Mouse (Mus musculus) ES-E14 (cell line): ENCODE data around the gene Tcf19. TPM values are rescaled to one million over a fixed set of nuclear protein-coding genes. Genes with fewer than 3 reads are reported as not detected.
"Not testable (repeated sequence)": the region's sequence is repeated elsewhere in the genome, so short reads cannot be mapped to it uniquely, and the experiment has no call there.

Experiments
- DNase-seq: peaks from one replicate; pipeline ENCODE4 v3.0.0-alpha.2; 2013; ENCODE audit warnings: low read depth, low spot score
- H3K27ac ChIP-seq: 2 replicates; pipeline ENCODE4 v1.5.1; 2012; ENCODE audit warnings: low read depth, mild to moderate bottlenecking, low read length, moderate library complexity, mixed read lengths; ENCODE audit not compliant: poor library complexity, insufficient read depth, severe bottlenecking
- H3K36me3 ChIP-seq: 2 replicates; pipeline ENCODE4 v1.6.1; 2012; ENCODE audit warnings: mild to moderate bottlenecking, low read length, moderate library complexity, mixed read lengths; ENCODE audit not compliant: control insufficient read depth, poor library complexity, insufficient read depth, severe bottlenecking
- H3K4me1 ChIP-seq, 2 experiments: fragments of 150-350 bp in 1 of 2; sonication (generic) in 1 of 2; 2 replicates each; pipeline ENCODE4 v1.6.1; 2012; ENCODE audit warnings: low read length in 2 of 2, mild to moderate bottlenecking in 1 of 2, mixed read lengths in 1 of 2; ENCODE audit not compliant: control insufficient read depth in 2 of 2, insufficient read depth in 2 of 2, poor library complexity in 1 of 2
- H3K4me3 ChIP-seq, 2 experiments: fragments of 150-350 bp in 1 of 2; sonication (generic) in 1 of 2; 2 replicates each; pipeline ENCODE4 v1.5.1; 2012; ENCODE audit warnings: low read length in 2 of 2, low read depth in 1 of 2, mild to moderate bottlenecking in 1 of 2, mixed read lengths in 1 of 2; ENCODE audit not compliant: insufficient read depth in 1 of 2, poor library complexity in 1 of 2, severe bottlenecking in 1 of 2
- H3K9ac ChIP-seq: 2 replicates; pipeline ENCODE4 v1.6.1; 2012; ENCODE audit warnings: low read depth, mild to moderate bottlenecking, low read length, mixed read lengths; ENCODE audit not compliant: poor library complexity, insufficient read depth, severe bottlenecking
- H3K9me3 ChIP-seq: fragments of 150-350 bp; sonication (generic); 2 replicates; pipeline ENCODE4 v1.6.1; 2012; ENCODE audit warnings: low read depth, mild to moderate bottlenecking, low read length; ENCODE audit not compliant: control insufficient read depth, insufficient read depth
- CHD2 ChIP-seq: IDR thresholded peaks from 2 replicates; pipeline ENCODE4 v1.6.1; 2014; ENCODE audit warnings: mild to moderate bottlenecking, low read depth, low read length, inconsistent platforms
- HCFC1 ChIP-seq: IDR thresholded peaks from 2 replicates; pipeline ENCODE4 v1.6.1; 2012; ENCODE audit warnings: low read length, inconsistent platforms, borderline replicate concordance; ENCODE audit not compliant: insufficient read depth
- MAFK ChIP-seq: IDR thresholded peaks from 2 replicates; pipeline ENCODE4 v1.6.1; 2014; ENCODE audit warnings: mild to moderate bottlenecking, low read depth, low read length, inconsistent platforms; ENCODE audit not compliant: insufficient read depth
- ZC3H11A ChIP-seq: IDR thresholded peaks from 2 replicates; pipeline ENCODE4 v1.6.1; 2012; ENCODE audit warnings: low read depth, mild to moderate bottlenecking, inconsistent platforms, low read length, borderline replicate concordance
- ZNF384 ChIP-seq: IDR thresholded peaks from 2 replicates; pipeline ENCODE4 v1.6.1; 2012; ENCODE audit warnings: low read depth, low read length, inconsistent platforms
- in situ Hi-C, 2 experiments: fragments of 600-800 bp; cut with MboI; formaldehyde crosslinking; loops; one replicate each; pipeline ENCODE4 v1.15.1; 2025; ENCODE audit warnings: low sequenced_read_pairs in 2 of 2, inconsistent platforms in 1 of 2; ENCODE audit not compliant: unreplicated experiment in 2 of 2
- total RNA-seq: library from RNA; depleted of rRNA; stranded (reverse); fragments of 300-350 nt; gene quantifications from 2 replicates; pipeline ENCODE4 v1.2.3, GENCODE M21; 2012; rRNA removed

Gene Tcf19
- total RNA-seq, 1 experiment = 10.5 TPM

DNA sequence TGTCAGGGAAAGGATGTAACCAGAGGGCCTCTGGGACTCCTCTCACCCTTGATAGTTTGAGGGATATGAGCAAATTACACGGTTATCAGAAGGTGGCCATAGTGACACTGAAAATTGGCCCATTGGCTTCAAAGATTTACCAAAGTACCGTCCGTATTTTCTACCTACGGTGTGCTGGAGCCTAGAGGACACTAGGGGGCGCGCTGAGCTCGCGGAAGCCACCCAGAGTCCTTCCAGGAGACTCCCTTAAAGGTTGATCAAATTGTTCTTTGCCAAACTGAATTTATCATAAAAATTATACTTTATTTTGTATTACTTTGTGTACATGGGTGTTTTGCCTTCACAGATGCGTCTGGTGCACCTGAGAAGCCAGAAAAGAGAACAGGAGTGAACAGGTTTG lies 32.6 kb downstream of the Tcf19 start:
- Histone ChIP-seq H3K4me1 (peaks cover 2 to 14% of the 10 kb centered on the region in 2 experiments; a peak in 3 of 4 replicates), H3K36me3 (no peaks in the 10 kb centered on the region), H3K9ac (peak overlapping the region; percentile 62; the same call in 1 of the 2 replicates), H3K27ac (no peak overlapping the region), H3K9me3 (no peaks in the 10 kb centered on the region), H3K4me3 (no peak overlapping the region)
- in situ Hi-C loops = no loop called here
- TF ChIP-seq ZC3H11A = peak; percentile 90; the same call in 1 of the 2 replicates
- no peak for TF ChIP-seq ZNF384
- no peak for DNase-seq

DNA sequence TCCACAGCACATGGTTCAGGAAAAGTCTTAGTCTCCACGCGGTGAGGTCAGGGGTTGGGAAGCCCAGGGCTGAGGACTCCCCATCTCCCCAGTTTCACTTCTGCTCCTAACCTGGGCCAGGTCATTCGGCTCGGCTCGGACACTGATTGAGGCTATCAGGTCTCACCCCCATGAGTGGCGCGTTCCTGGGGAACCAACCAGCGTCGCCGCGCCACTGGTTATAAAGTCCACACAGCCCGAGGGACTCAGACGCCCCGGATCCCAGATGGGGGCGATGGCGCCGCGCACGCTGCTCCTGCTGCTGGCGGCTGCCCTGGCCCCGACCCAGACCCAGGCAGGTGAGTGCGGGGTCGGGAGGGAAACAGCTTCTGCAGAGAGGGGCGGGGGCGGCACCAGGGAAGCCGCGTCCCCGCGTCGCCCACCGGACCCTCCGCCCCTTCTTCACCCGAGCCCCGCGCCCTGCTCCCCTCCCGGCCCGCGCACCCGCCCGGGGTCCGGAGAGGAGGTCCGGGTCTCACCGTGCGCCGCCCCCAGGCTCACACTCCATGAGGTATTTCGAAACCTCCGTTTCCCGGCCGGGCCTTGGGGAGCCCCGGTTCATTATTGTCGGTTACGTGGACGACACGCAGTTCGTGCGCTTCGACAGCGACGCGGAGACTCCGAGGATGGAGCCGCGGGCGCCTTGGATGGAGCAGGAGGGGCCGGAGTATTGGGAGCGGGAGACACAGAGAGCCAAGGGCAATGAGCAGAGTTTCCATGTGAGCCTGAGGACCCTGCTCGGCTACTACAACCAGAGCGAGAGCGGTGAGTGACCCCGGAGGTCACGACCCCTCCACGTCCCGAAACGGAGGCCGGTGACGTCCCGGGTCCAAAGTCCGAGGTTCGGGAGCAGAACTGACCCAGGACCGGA lies 46.5 kb downstream of the Tcf19 start, which contains the start of gene H2-Q10:
H2-Q10 (plus strand) TSS at position 248 of the 910 bp plus-strand sequence.
- Histone ChIP-seq H3K27ac (no peak within 1 kb of the TSS), H3K4me3 (peak within 1 kb of the TSS; percentile 59 to 67), H3K9me3 (no peaks in the 10 kb centered on the region), H3K36me3 (no peaks in the 10 kb centered on the region), H3K9ac (peak within 1 kb of the TSS; percentile 50), H3K4me1 (peaks cover 0 to 2% of the 10 kb centered on the region in 2 experiments; a peak in 1 of 4 replicates)
- TF ChIP-seq MAFK (no peak), ZNF384 (no peak), ZC3H11A (no peak), HCFC1 (no peak), CHD2 (no peak)
- in situ Hi-C loops = no loop called here
- DNase-seq = no peak

DNA sequence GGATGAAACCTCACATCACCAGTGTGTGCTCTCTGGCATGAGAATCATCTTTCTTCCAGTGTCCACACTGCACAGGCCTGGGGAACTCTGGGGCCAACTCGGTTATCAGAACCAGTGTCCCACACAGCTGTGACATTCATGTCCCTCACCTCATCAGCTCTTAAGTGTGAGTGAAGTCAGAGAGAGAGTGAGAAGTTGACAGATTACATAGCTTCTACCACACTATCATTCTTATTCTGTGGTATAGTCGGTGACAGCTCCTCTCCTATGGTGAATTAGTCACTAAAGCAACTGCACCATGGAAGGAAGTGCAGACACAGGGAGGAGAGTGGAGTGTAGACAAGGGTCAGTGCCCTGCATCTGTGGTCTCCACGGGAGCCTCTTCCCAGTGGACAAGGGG lies 47.7 kb downstream of the Tcf19 start:
- H3K4me3 ChIP-seq, H3K4me1 ChIP-seq, in situ Hi-C loops, DNase-seq, H3K9ac ChIP-seq, H3K27ac ChIP-seq, H3K36me3 ChIP-seq, H3K9me3 ChIP-seq: not testable (repeated sequence)

DNA sequence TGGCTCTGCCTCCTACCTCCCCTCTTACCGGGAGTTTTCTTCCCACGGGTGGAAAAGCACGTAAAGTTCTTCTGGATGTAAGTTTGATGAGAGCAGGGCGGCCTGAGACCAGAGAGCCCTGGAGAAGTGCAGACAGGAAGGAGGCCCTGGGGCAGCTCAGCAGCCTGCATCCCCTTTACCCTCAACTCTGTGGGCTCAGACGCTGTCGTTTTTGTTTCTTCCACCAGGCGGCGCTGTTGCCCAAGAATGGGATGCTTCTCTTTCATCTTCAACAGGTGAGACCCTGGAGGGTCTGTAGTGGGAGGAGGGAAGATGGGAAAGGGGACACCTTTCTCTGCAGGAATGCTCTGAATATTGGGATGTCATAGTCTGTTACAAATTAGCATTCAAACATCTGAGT lies 51.0 kb downstream of the Tcf19 start:
- H3K4me1 ChIP-seq, H3K9me3 ChIP-seq, H3K4me3 ChIP-seq, H3K27ac ChIP-seq, H3K9ac ChIP-seq, H3K36me3 ChIP-seq, in situ Hi-C loops: not testable (repeated sequence)
- peak; percentile 74 for DNase-seq
- TF ChIP-seq ZC3H11A = 0 out of 2 replicates have a peak, but pooled peaks have one; percentile 53

Other genes starting within 250 kb of the Tcf19 start
- gene H2-Q1, start 196.4 kb downstream of the Tcf19 start, total RNA-seq = 0.11 TPM in 1 of 2 replicates, not detected in the other
- 0.67 and 1.4 TPM in 2 replicates for gene H2-Q2, start 174.6 kb downstream of the Tcf19 start, total RNA-seq
- 9.1 and 19.9 TPM in 2 replicates for gene H2-Q4, start 137.2 kb downstream of the Tcf19 start, total RNA-seq
- gene H2-Q6, start 92.0 kb downstream of the Tcf19 start, total RNA-seq = 0.94 and 2.3 TPM in 2 replicates
- 2.1 and 4.8 TPM in 2 replicates for gene H2-Q7, start 77.7 kb downstream of the Tcf19 start, total RNA-seq
- gene H2-Q10, start 46.7 kb downstream of the Tcf19 start, total RNA-seq = 2.1 and 3.1 TPM in 2 replicates
- gene Pou5f1, start 10.8 kb downstream of the Tcf19 start, total RNA-seq = 844 and 868 TPM in 2 replicates
- 28.5 and 31.8 TPM in 2 replicates for gene Cchcr1, start 276 bp upstream of the Tcf19 start, total RNA-seq
- gene Psors1c2, start 16.4 kb upstream of the Tcf19 start, total RNA-seq = 4.3 and 8.9 TPM in 2 replicates
- 1.1 and 1.2 TPM in 2 replicates for gene Cdsn, start 35.3 kb upstream of the Tcf19 start, total RNA-seq
- gene 2300002M23Rik, start 50.6 kb upstream of the Tcf19 start, total RNA-seq = 0.22 and 0.42 TPM in 2 replicates
- 0.53 TPM in 1 of 2 replicates, not detected in the other for gene Sfta2, start 84.7 kb upstream of the Tcf19 start, total RNA-seq
- gene Gm9573, start 109.8 kb upstream of the Tcf19 start, total RNA-seq = not detected in 2 replicates
- gene Mucl3, start 126.9 kb upstream of the Tcf19 start, total RNA-seq = 0.85 and 1.1 TPM in 2 replicates
- 58.5 and 90.3 TPM in 2 replicates for gene Vars2, start 150.8 kb upstream of the Tcf19 start, total RNA-seq
- gene Gtf2h4, start 156.9 kb upstream of the Tcf19 start, total RNA-seq = 75.3 and 83.0 TPM in 2 replicates
- 46.0 and 78.8 TPM in 2 replicates for gene Ddr1, start 187.8 kb upstream of the Tcf19 start, total RNA-seq